Mouse (Mus musculus): Measurements from ENCODE around the gene Antxr1. TPM values are rescaled to one million over a fixed set of nuclear protein-coding genes. Genes with fewer than 3 reads are reported as not detected.

The Antxr1 gene
- polyA plus RNA-seq, 1 experiment = not detected

- Histone ChIP-seq H3K4me3 (replicated peaks) (no peak overlapping the region), H3K9me3 (ENCODE audit: control insufficient read depth, low read length) (no peaks in the 10 kb centered on the region), H3K4me1 (ENCODE audit: control insufficient read depth) (peaks cover 13% of the 10 kb centered on the region), H3K27me3 (ENCODE audit: control insufficient read depth) (no peaks in the 10 kb centered on the region), H3K36me3 (ENCODE audit: control insufficient read depth) (no peaks in the 10 kb centered on the region)
- no peak for TF ChIP-seq TAL1 (IDR thresholded peaks at IDR 0.05; ENCODE audit: low read length)
- TF ChIP-seq GATA1 (IDR thresholded peaks at IDR 0.05; ENCODE audit: low read length) = no peak
Observed at GRCm38 (mm10) chr6:87244117-87245100, 91.2 kb downstream of the Antxr1 start.

DNA sequence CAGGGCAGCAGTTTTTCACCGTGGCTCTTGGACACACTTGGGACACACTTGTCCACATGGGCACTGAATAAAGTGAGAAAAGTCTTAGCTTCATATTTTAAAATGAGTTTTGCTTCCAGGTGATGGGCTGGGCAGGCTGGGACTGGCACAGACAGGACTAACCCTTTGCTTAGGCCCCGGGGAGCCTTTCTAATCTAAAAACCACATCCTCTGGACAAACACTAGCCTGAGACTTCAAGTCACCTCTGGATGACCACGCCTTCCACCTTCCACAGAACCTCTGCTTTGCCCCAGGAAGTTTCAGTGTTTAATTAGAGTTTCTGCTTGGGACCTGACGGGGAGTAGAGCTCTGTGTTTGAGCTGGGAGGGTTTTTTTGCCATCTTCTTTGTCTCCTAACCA is 98.4 kb downstream of the Antxr1 start:
- no peaks in the 10 kb centered on the region for H3K4me1 ChIP-seq (ENCODE audit: control insufficient read depth)
- no peak for TF ChIP-seq GATA1 (IDR thresholded peaks at IDR 0.05; ENCODE audit: low read length)
- no peak for TF ChIP-seq TAL1 (IDR thresholded peaks at IDR 0.05; ENCODE audit: low read length)
- no peaks in the 10 kb centered on the region for H3K36me3 ChIP-seq (ENCODE audit: control insufficient read depth)
- peaks cover 7% of the 10 kb centered on the region for H3K9me3 ChIP-seq (ENCODE audit: control insufficient read depth, low read length)
- no peaks in the 10 kb centered on the region; the same call in 1 of the 2 replicates for H3K27me3 ChIP-seq (ENCODE audit: control insufficient read depth)
- no peak overlapping the region for H3K4me3 ChIP-seq (replicated peaks)

DNA sequence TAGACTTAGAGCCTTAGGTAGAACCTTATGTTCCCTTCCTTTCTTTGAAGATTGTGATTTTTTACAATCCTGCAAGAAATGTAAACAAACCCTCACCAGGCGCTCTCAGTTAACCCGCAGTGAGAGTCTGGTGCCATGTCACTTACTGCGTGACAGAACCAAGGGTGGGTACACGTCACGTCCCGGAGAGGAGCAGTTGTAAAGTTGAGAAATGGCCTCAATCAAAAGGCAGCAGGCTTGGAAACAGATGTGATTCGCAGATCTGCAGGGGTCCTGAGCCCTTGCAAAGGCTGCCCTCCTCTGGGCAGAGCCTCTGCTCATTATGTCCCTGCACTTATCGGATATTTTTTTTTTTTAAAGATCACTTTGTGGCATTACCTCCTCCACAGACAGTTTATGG is 99.6 kb downstream of the Antxr1 start:
- Histone ChIP-seq H3K9me3 (ENCODE audit: control insufficient read depth, low read length) (peaks cover 7% of the 10 kb centered on the region), H3K4me3 (replicated peaks) (no peak overlapping the region), H3K4me1 (ENCODE audit: control insufficient read depth) (no peaks in the 10 kb centered on the region), H3K27me3 (ENCODE audit: control insufficient read depth) (no peaks in the 10 kb centered on the region; the same call in 1 of the 2 replicates), H3K36me3 (ENCODE audit: control insufficient read depth) (no peaks in the 10 kb centered on the region)
- TF ChIP-seq TAL1 (IDR thresholded peaks at IDR 0.05; ENCODE audit: low read length) (no peak), GATA1 (IDR thresholded peaks at IDR 0.05; ENCODE audit: low read length) (no peak)

DNA sequence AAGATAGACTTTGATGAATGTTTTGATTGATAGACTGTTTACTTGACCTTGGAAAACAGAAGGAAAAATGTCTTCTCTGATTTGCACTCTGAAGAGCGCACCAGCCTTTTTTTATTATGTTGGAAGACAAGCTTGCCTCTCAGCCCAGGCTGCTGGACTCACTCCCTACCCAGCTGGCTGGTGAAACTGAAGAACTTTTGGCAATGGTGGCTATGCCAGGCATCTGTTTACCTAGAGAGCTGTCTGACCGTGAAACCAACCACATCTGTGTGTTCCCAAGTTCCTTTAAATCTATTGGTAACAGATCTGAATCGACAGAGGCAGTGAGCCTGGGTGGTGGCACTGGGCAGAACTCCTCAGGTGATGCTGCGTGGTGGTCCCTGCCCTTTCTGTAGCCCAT is 102.5 kb downstream of the Antxr1 start:
- no peak overlapping the region for H3K4me3 ChIP-seq (replicated peaks)
- H3K36me3 ChIP-seq (ENCODE audit: control insufficient read depth) = no peaks in the 10 kb centered on the region
- peaks cover 7% of the 10 kb centered on the region for H3K9me3 ChIP-seq (ENCODE audit: control insufficient read depth, low read length)
- no peaks in the 10 kb centered on the region; the same call in 1 of the 2 replicates for H3K27me3 ChIP-seq (ENCODE audit: control insufficient read depth)
- no peaks in the 10 kb centered on the region for H3K4me1 ChIP-seq (ENCODE audit: control insufficient read depth)
- TF ChIP-seq TAL1 (IDR thresholded peaks at IDR 0.05; ENCODE audit: low read length) = no peak
- no peak for TF ChIP-seq GATA1 (IDR thresholded peaks at IDR 0.05; ENCODE audit: low read length)

DNA sequence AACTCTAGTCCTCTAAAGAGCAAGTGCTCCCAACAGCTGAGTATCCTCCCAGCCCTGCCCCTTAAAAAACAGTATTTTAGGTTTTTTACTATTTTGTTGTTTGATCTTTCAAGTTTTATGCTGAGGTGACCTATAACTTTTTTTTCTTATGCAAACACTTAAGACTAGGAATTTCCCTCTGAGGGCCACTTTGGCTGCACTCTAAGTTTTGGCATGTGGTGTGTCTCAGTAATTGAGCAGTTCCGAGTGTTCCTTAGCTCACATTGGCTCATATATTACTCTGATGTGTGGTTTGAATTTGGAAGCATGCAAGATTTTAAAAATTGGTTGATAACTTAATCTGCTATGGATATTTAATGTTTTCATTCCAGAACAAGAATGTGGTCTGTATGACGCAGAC is 105.6 kb downstream of the Antxr1 start:
- Histone ChIP-seq H3K36me3 (ENCODE audit: control insufficient read depth) (no peaks in the 10 kb centered on the region), H3K4me1 (ENCODE audit: control insufficient read depth) (no peaks in the 10 kb centered on the region)
- TF ChIP-seq TAL1 (IDR thresholded peaks at IDR 0.05; ENCODE audit: low read length) (no peak), GATA1 (IDR thresholded peaks at IDR 0.05; ENCODE audit: low read length) (no peak)

DNA sequence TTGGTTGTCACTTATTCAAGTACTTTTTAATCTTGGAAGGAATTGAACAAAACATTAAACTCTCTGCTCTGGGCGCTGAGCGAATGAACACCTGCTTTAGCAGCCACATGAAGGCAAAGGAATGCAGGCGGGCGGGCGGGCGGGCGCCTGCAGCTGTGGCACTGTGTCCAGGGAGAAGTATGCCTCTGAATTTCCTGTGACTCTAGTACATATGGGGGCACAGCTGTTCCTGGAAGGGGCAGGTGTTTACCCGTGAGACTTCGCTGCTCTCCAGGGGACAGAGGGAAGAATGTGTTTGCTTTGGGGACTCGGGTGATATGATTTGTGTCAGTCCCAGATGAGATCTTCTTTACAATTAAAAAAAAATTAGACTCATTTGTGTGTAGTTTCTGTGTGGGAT is 107.7 kb downstream of the Antxr1 start:
- TF ChIP-seq GATA1 (IDR thresholded peaks at IDR 0.05; ENCODE audit: low read length) = no peak
- no peak for TF ChIP-seq TAL1 (IDR thresholded peaks at IDR 0.05; ENCODE audit: low read length)
- H3K9me3 ChIP-seq (ENCODE audit: control insufficient read depth, low read length) = no peaks in the 10 kb centered on the region
- no peaks in the 10 kb centered on the region; the same call in 1 of the 2 replicates for H3K27me3 ChIP-seq (ENCODE audit: control insufficient read depth)
- no peaks in the 10 kb centered on the region for H3K36me3 ChIP-seq (ENCODE audit: control insufficient read depth)
- H3K4me1 ChIP-seq (ENCODE audit: control insufficient read depth) = no peaks in the 10 kb centered on the region
- H3K4me3 ChIP-seq (replicated peaks) = no peak overlapping the region

More for the DNA sequence above, 105.6 kb downstream of the Antxr1 start:
- no peak overlapping the region for H3K4me3 ChIP-seq (replicated peaks)
- no peaks in the 10 kb centered on the region; the same call in 1 of the 2 replicates for H3K27me3 ChIP-seq (ENCODE audit: control insufficient read depth)
- peaks cover 7% of the 10 kb centered on the region for H3K9me3 ChIP-seq (ENCODE audit: control insufficient read depth, low read length)

- Histone ChIP-seq H3K9me3 (ENCODE audit: control insufficient read depth, low read length) (no peaks in the 10 kb centered on the region), H3K36me3 (ENCODE audit: control insufficient read depth) (no peaks in the 10 kb centered on the region), H3K4me3 (replicated peaks) (no peak overlapping the region), H3K27me3 (ENCODE audit: control insufficient read depth) (no peaks in the 10 kb centered on the region; the same call in 1 of the 2 replicates), H3K4me1 (ENCODE audit: control insufficient read depth) (no peaks in the 10 kb centered on the region)
- no peak for TF ChIP-seq GATA1 (IDR thresholded peaks at IDR 0.05; ENCODE audit: low read length)
- TF ChIP-seq TAL1 (IDR thresholded peaks at IDR 0.05; ENCODE audit: low read length) = no peak
Observed at GRCm38 (mm10) chr6:87226315-87226714, 109.3 kb downstream of the Antxr1 start.

- TF ChIP-seq GATA1 (IDR thresholded peaks at IDR 0.05; ENCODE audit: low read length) (no peak), TAL1 (IDR thresholded peaks at IDR 0.05; ENCODE audit: low read length) (no peak)
- Histone ChIP-seq H3K27me3 (ENCODE audit: control insufficient read depth) (no peaks in the 10 kb centered on the region; the same call in 1 of the 2 replicates), H3K36me3 (ENCODE audit: control insufficient read depth) (no peaks in the 10 kb centered on the region), H3K9me3 (ENCODE audit: control insufficient read depth, low read length) (no peaks in the 10 kb centered on the region), H3K4me3 (replicated peaks) (no peak overlapping the region), H3K4me1 (ENCODE audit: control insufficient read depth) (no peaks in the 10 kb centered on the region)
Observed at GRCm38 (mm10) chr6:87225286-87225685, 110.3 kb downstream of the Antxr1 start.

DNA sequence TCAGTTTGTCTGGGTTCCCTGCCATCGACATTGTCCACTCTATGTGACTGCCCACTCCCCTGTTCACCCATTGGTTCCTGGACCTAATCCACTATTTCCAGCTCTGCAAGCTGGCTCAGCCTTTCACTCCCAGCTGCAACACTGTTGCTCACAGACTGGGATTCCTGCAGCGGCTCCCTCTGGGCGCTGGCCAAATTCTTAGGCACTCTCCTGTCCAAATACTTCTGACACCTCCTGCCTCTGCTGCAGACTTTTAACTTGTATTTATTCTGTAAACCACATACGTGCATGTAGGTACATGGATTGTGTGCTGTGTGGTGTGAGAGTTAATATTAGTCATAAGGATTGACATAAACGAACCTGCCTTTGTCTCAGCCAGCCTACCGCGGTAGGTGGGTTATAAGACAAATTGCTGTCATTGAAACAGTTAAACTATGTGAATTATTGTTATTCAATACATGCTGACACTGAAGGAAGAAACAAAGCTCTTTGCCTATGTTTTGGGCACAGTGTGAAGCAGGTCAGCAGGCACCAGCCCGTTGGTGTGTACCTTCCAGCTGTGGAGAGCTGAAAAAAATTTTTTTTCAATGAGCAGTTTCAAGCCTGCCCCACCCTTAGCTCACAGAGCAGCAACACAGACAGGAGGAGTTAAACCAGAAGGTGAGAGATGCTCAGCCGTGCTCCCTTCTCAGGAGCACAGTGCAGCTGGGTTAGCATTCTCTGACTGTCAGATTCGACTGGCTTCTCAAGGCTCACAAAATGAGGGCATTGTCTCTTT is 112.6 kb downstream of the Antxr1 start:
- Histone ChIP-seq H3K36me3 (ENCODE audit: control insufficient read depth) (no peaks in the 10 kb centered on the region), H3K4me1 (ENCODE audit: control insufficient read depth) (no peaks in the 10 kb centered on the region), H3K27me3 (ENCODE audit: control insufficient read depth) (no peaks in the 10 kb centered on the region; the same call in 1 of the 2 replicates), H3K9me3 (ENCODE audit: control insufficient read depth, low read length) (no peaks in the 10 kb centered on the region), H3K4me3 (replicated peaks) (no peak overlapping the region)
- TF ChIP-seq TAL1 (IDR thresholded peaks at IDR 0.05; ENCODE audit: low read length) (no peak), GATA1 (IDR thresholded peaks at IDR 0.05; ENCODE audit: low read length) (no peak)
